Mouse (Mus musculus) midbrain, embryonic 16.5 days (tissue): ENCODE measurements around the gene Trp63. TPM values are rescaled to one million over a fixed set of nuclear protein-coding genes. Genes with fewer than 3 reads are reported as not detected.
"Not testable (repeated sequence)": the region's sequence is repeated elsewhere in the genome, so short reads cannot be mapped to it uniquely, and the experiment has no call there.

ENCODE experiments used
- ATAC-seq: fragments of 200-750 bp; cut with Nextera tagmentation; 2 replicates; pipeline ENCODE4 v1.8.0; 2017; ENCODE audit warnings: moderate TSS enrichment
- H3K27ac ChIP-seq: fragments of 300-500 bp; sonication (generic); 2 replicates; pipeline ENCODE4 v1.5.1; 2014; ENCODE audit warnings: mild to moderate bottlenecking, low read length, mixed read lengths
- H3K27me3 ChIP-seq: fragments of 300-500 bp; sonication (generic); 2 replicates; pipeline ENCODE4 v1.6.1; 2014; ENCODE audit warnings: low read depth, low read length, mixed read lengths; ENCODE audit not compliant: control insufficient read depth, insufficient read depth
- H3K36me3 ChIP-seq: fragments of 300-500 bp; sonication (generic); 2 replicates; pipeline ENCODE4 v1.6.1; 2014; ENCODE audit warnings: mild to moderate bottlenecking, low read length, moderate library complexity, mixed read lengths; ENCODE audit not compliant: control insufficient read depth, insufficient read depth
- H3K4me1 ChIP-seq: fragments of 300-500 bp; sonication (generic); 2 replicates; pipeline ENCODE4 v1.6.1; 2014; ENCODE audit warnings: mild to moderate bottlenecking, low read length, mixed read lengths; ENCODE audit not compliant: control insufficient read depth, insufficient read depth
- H3K4me2 ChIP-seq: fragments of 300-500 bp; sonication (generic); 2 replicates; pipeline ENCODE4 v1.6.1; 2014; ENCODE audit warnings: mild to moderate bottlenecking, low read length, mixed read lengths
- H3K4me3 ChIP-seq: fragments of 300-500 bp; sonication (generic); 2 replicates; pipeline ENCODE4 v1.5.1; 2014; ENCODE audit warnings: low read depth, mild to moderate bottlenecking, low read length, moderate library complexity, mixed read lengths
- H3K9ac ChIP-seq: fragments of 300-500 bp; sonication (generic); 2 replicates; pipeline ENCODE4 v1.6.1; 2014; ENCODE audit warnings: low read depth, low read length, mixed read lengths
- H3K9me3 ChIP-seq: fragments of 300-500 bp; sonication (generic); replicated peaks from 2 replicates; pipeline ENCODE4 v1.6.1; 2014; ENCODE audit warnings: mild to moderate bottlenecking, low read length, mixed read lengths; ENCODE audit not compliant: control insufficient read depth, poor library complexity, severe bottlenecking
- WGBS: fragments of 180-500 bp; shearing (Covaris S2); extraction: QIAGEN DNeasy Blood & Tissue Kit; methylation state at CpG from one replicate; pipeline ENCODE4 v1.1.7; 2014; 5-methylcytosine and 5-hydroxymethylcytosine counted together
- polyA plus RNA-seq: library from polyadenylated mRNA; unstranded; fragments of >200 nt; fragmentation: Nextera tagmentation; extraction: Ambion mirVana; gene quantifications from 2 replicates; pipeline ENCODE4 v1.2.1, GENCODE M21; 2015

Trp63 gene
- polyA plus RNA-seq = 0.04 and 0.35 TPM in 2 replicates

- Histone ChIP-seq H3K36me3 (no peaks in the 10 kb centered on the region), H3K4me2 (no peak within 1 kb of the TSS), H3K4me1 (no peaks in the 10 kb centered on the region), H3K27ac (no peak within 1 kb of the TSS), H3K27me3 (no peaks in the 10 kb centered on the region), H3K4me3 (no peak within 1 kb of the TSS), H3K9me3 (no peaks in the 10 kb centered on the region), H3K9ac (no peak within 1 kb of the TSS)
- WGBS = 39% methylated on average over 8 of the region's 8 CpGs
- ATAC-seq = no peak
Observed at GRCm38 (mm10) chr16:25683531-25684248, at the start of gene Trp63. Trp63 (plus strand) TSS chr16:25683763.

- H3K27me3 ChIP-seq = not testable (repeated sequence)
Observed at GRCm38 (mm10) chr16:25644716-25645115, 38.8 kb upstream of the Trp63 start.

GRCm38 (mm10) chr16:25660510-25661235, 22.9 kb upstream of the Trp63 start:
- no peak for ATAC-seq
- Histone ChIP-seq H3K36me3 (no peaks in the 10 kb centered on the region), H3K9me3 (0 out of 2 replicates have a peak, but pooled peaks cover 3% of the 10 kb centered on the region), H3K9ac (no peak overlapping the region), H3K4me3 (no peak overlapping the region), H3K4me1 (no peaks in the 10 kb centered on the region), H3K4me2 (no peak overlapping the region), H3K27me3 (no peaks in the 10 kb centered on the region), H3K27ac (no peak overlapping the region)
- 74% methylated on average over 9 of the region's 9 CpGs for WGBS

More at GRCm38 (mm10) chr16:25644716-25645115, 38.8 kb upstream of the Trp63 start:
- not testable (repeated sequence) for H3K27ac ChIP-seq, H3K36me3 ChIP-seq, H3K4me3 ChIP-seq, H3K4me2 ChIP-seq, ATAC-seq, H3K4me1 ChIP-seq, H3K9me3 ChIP-seq, H3K9ac ChIP-seq
- WGBS = 83% methylated on average over 4 of the region's 4 CpGs

- Histone ChIP-seq H3K4me1 (no peaks in the 10 kb centered on the region), H3K4me3 (no peak overlapping the region), H3K9ac (no peak overlapping the region), H3K27ac (no peak overlapping the region), H3K27me3 (no peaks in the 10 kb centered on the region), H3K4me2 (no peak overlapping the region), H3K36me3 (no peaks in the 10 kb centered on the region), H3K9me3 (0 out of 2 replicates have a peak, but pooled peaks cover 3% of the 10 kb centered on the region)
- ATAC-seq = no peak
- WGBS = 79% methylated on average over 3 of the region's 3 CpGs
Observed at GRCm38 (mm10) chr16:25663116-25663515, 20.4 kb upstream of the Trp63 start.

- Histone ChIP-seq H3K4me1 (no peaks in the 10 kb centered on the region), H3K9ac (no peak overlapping the region), H3K27me3 (no peaks in the 10 kb centered on the region), H3K9me3 (no peaks in the 10 kb centered on the region), H3K27ac (no peak overlapping the region), H3K4me3 (no peak overlapping the region), H3K36me3 (no peaks in the 10 kb centered on the region), H3K4me2 (no peak overlapping the region)
- WGBS = 89% methylated on average over 5 of the region's 5 CpGs
- ATAC-seq = no peak
Observed at GRCm38 (mm10) chr16:25673861-25674440, 9.6 kb upstream of the Trp63 start.

- ATAC-seq = no peak
- Histone ChIP-seq H3K4me1 (no peaks in the 10 kb centered on the region), H3K4me3 (no peak overlapping the region), H3K9ac (no peak overlapping the region), H3K36me3 (no peaks in the 10 kb centered on the region), H3K27me3 (no peaks in the 10 kb centered on the region), H3K27ac (no peak overlapping the region), H3K9me3 (no peaks in the 10 kb centered on the region), H3K4me2 (no peak overlapping the region)
- 65% methylated on average over 5 of the region's 5 CpGs for WGBS
Observed at GRCm38 (mm10) chr16:25680369-25680768, 3.2 kb upstream of the Trp63 start.

GRCm38 (mm10) chr16:25682533-25682932, 1.0 kb upstream of the Trp63 start:
- 61% methylated on average over 4 of the region's 4 CpGs for WGBS
- no peak overlapping the region for H3K27ac ChIP-seq
- H3K9ac ChIP-seq = no peak overlapping the region
- H3K4me1 ChIP-seq = no peaks in the 10 kb centered on the region
- no peak overlapping the region for H3K4me2 ChIP-seq
- no peak overlapping the region for H3K4me3 ChIP-seq
- no peak for ATAC-seq
- no peaks in the 10 kb centered on the region for H3K9me3 ChIP-seq
- no peaks in the 10 kb centered on the region for H3K36me3 ChIP-seq
- H3K27me3 ChIP-seq = no peaks in the 10 kb centered on the region

- Histone ChIP-seq H3K9ac (no peak overlapping the region), H3K27ac (no peak overlapping the region), H3K4me3 (no peak overlapping the region), H3K27me3 (no peaks in the 10 kb centered on the region), H3K4me2 (no peak overlapping the region), H3K9me3 (no peaks in the 10 kb centered on the region), H3K36me3 (no peaks in the 10 kb centered on the region), H3K4me1 (no peaks in the 10 kb centered on the region)
- no peak for ATAC-seq
- 80% methylated on average over 2 of the region's 2 CpGs for WGBS
Observed at GRCm38 (mm10) chr16:25684572-25684971, 1.0 kb downstream of the Trp63 start.

- Histone ChIP-seq H3K27ac (no peak overlapping the region), H3K4me1 (no peaks in the 10 kb centered on the region; the same call in 1 of the 2 replicates), H3K27me3 (no peaks in the 10 kb centered on the region), H3K4me3 (no peak overlapping the region), H3K9ac (no peak overlapping the region), H3K4me2 (no peak overlapping the region), H3K36me3 (no peaks in the 10 kb centered on the region), H3K9me3 (no peaks in the 10 kb centered on the region)
- ATAC-seq = peak; percentile 51
- 23% methylated on average over 5 of the region's 5 CpGs for WGBS
Observed at GRCm38 (mm10) chr16:25690612-25691011, 7.0 kb downstream of the Trp63 start.
